Mouse (Mus musculus): ENCODE results near the gene Gm15130.

Gene Gm15130

DNA sequence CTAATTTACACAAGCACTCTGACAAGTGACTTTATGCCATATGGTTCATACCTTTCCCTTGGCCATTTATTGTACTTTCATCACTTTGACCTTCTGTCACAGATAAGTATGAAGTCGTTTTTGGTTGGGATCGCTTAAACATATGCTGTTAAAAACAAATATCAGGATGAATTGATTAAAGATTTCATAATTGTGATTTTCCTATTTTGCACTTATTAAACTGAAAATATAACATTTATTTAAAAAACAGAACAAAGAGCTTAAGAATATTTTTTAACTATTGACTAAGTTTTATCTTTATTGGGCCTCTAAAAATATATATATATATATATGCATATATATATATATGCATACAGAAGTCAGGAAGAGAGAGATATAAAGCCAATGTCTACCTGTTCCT, at the start of gene Gm15130:
TSS of gene Gm15130 (minus strand) at position 101 of the 400 bp plus-strand sequence.
- DNase-seq (ENCODE audit: low spot score in 2 of 2), result no peak

GRCm38 (mm10) chr2:111182068-111182467, 29.3 kb upstream of the Gm15130 start:
- no peak for DNase-seq (ENCODE audit: low spot score in 2 of 2)

DNA sequence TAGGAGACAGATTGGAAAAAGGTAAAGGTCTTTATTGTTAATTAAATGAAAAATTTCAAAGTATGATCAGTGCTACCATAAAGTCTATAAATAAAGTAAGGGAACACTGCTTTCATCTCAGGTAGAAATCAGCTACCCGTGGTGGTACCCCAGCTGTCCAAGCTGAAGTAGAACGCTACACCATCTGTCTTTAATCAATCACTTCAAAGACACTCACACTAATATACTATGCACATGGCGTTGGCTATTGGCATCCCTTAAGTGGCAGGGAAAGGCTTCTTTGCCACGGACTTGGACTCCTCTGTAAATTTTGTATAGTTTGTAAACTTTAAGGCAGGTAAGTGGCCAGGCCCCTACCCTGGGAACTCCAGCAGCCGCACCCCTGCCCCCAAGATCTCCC, 17.0 kb downstream of the Gm15130 start:
- no peak for DNase-seq (ENCODE audit: low spot score in 2 of 2)

- no peak for DNase-seq (ENCODE audit: low spot score in 2 of 2)
Observed at GRCm38 (mm10) chr2:111105882-111106281, 46.9 kb downstream of the Gm15130 start, which contains the start of gene Gm13941. Gene Gm13941 (minus strand): TSS chr2:111105982.
